Mouse (Mus musculus) erythroblast, embryonic 14.5 days (primary cell): Measurements from ENCODE around the gene C130026I21Rik.

Source experiments
- GATA1 ChIP-seq: IDR thresholded peaks from 2 replicates; pipeline ENCODE4 v1.6.1; 2012; ENCODE audit warnings: low read length, inconsistent platforms, mixed read lengths
- TAL1 ChIP-seq: IDR thresholded peaks from 3 replicates; pipeline ENCODE4 v1.6.1; 2012; ENCODE audit warnings: low read length, inconsistent platforms, mixed read lengths

DNA sequence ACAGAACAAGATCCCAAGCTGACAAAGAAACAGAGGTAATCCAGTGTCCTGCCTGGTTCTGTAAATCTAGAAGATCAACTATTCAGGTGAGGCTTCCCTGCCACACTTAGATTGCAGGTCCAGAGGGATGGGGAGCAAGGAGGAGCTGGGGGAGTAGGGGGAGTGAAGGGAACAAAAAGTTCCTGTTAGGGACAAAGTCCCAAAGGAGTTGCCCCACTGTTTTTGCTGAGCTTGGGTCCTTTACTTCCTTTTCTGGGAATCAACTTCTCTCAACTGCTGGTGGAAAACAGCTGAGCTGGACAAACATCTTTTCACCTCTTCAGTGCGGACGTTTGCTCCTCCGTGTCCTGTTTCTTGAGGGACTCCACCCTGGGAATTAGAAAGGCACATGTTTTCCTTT is 324.4 kb downstream of the C130026I21Rik start:
- TF ChIP-seq TAL1 (no peak), GATA1 (no peak)
